In the genomic region with DNA sequence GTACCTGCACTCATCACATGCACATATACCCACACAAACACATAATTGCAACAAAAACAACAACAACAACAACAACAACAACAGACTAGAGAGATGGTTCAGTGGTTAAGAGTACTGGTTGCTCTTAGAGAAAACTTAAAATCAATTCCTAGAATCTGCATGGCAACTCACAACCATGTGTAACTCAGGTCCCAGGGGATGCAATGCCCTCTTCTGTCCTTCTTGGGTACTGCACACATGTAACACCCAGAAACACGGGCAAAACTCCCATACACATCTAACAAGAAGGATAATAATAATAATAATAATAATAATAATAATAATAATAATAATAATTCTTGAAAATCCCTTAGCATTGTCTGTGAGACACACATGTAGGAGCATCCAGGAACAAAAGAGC, we compare ENCODE assay signal across 8 mouse cellular contexts. TPM values are rescaled to one million over a fixed set of nuclear protein-coding genes. Genes with fewer than 3 reads are reported as not detected.
DNase-seq lines count a peak whose midpoint lies in the region; ATAC-seq and TF ChIP-seq lines count a peak whose summit lies in the region.

No protein-coding gene starts in this region.

- H3K27ac ChIP-seq in heart, adult 2 months = no peak overlapping the region
- no peak overlapping the region for H3K27ac ChIP-seq in heart, embryonic 12.5 days (ENCODE audit: poor library complexity, severe bottlenecking)
- no peak overlapping the region for H3K27ac ChIP-seq in forebrain, embryonic 12.5 days
- no peak overlapping the region for H3K27ac ChIP-seq in stomach, embryonic 14.5 days (ENCODE audit: low read length)

- TF ChIP-seq POLR2A in heart, adult 2 months (IDR thresholded peaks at IDR 0.05; ENCODE audit: insufficient read depth, low read depth, low read length) = no peak

- H3K4me3 ChIP-seq in heart, adult 2 months = no peak overlapping the region
- H3K4me3 ChIP-seq in heart, embryonic 12.5 days = no peak overlapping the region
- H3K4me3 ChIP-seq in forebrain, embryonic 12.5 days (replicated peaks) = no peak overlapping the region
- H3K4me3 ChIP-seq in stomach, embryonic 14.5 days (ENCODE audit: low read depth, low read length) = no peak overlapping the region

- no peaks in the 10 kb centered on the region for H3K79me2 ChIP-seq in heart, adult 2 months (replicated peaks; ENCODE audit: control insufficient read depth, insufficient read depth, low read length)

- H3K9me3 ChIP-seq in heart, embryonic 12.5 days (replicated peaks) = no peaks in the 10 kb centered on the region
- H3K9me3 ChIP-seq in forebrain, embryonic 12.5 days = no peaks in the 10 kb centered on the region
- no peaks in the 10 kb centered on the region for H3K9me3 ChIP-seq in stomach, embryonic 14.5 days (ENCODE audit: control insufficient read depth, low read depth, low read length)

- peak; percentile 49 to 71 for DNase-seq in heart, adult 2 months
- DNase-seq in B cell, adult 2 months = peak; percentile 86 to 88
- peak; percentile 83 for DNase-seq in brain, adult 2 months (ENCODE audit: low read depth, low spot score)
- DNase-seq in kidney, postnatal 10 days = peak; percentile 83
- DNase-seq in lung, postnatal 36 days = peak; percentile 91

- H3K4me1 ChIP-seq in heart, adult 2 months (ENCODE audit: control insufficient read depth, insufficient read depth, low read length) = no peaks in the 10 kb centered on the region
- H3K4me1 ChIP-seq in heart, embryonic 12.5 days (replicated peaks) = 0 out of 2 replicates have a peak, but pooled peaks cover 2% of the 10 kb centered on the region
- H3K4me1 ChIP-seq in forebrain, embryonic 12.5 days = peaks cover 1% of the 10 kb centered on the region
- H3K4me1 ChIP-seq in stomach, embryonic 14.5 days (ENCODE audit: control insufficient read depth, insufficient read depth, low read length) = no peaks in the 10 kb centered on the region

- WGBS in heart, adult 2 months = 20% methylated on average over 1 of the region's 1 CpGs
- 36% methylated on average over 1 of the region's 1 CpGs for WGBS in heart, embryonic 12.5 days
- WGBS in forebrain, embryonic 12.5 days = 15% methylated on average over 1 of the region's 1 CpGs
- 40% methylated on average over 1 of the region's 1 CpGs for WGBS in stomach, embryonic 14.5 days

- TF ChIP-seq EP300 in heart, adult 2 months (IDR thresholded peaks at IDR 0.05; ENCODE audit: insufficient read depth, low read depth, low read length) = no peak

- peak; percentile 88 for TF ChIP-seq CTCF in heart, adult 2 months (IDR thresholded peaks at IDR 0.05)

- no peak overlapping the region for H3K9ac ChIP-seq in heart, adult 2 months (ENCODE audit: low read depth, low read length)
- H3K9ac ChIP-seq in heart, embryonic 12.5 days = no peak overlapping the region
- H3K9ac ChIP-seq in forebrain, embryonic 12.5 days = no peak overlapping the region
- H3K9ac ChIP-seq in stomach, embryonic 14.5 days (replicated peaks; ENCODE audit: low read depth, low read length) = 0 out of 2 replicates have a peak overlapping the region, but pooled peaks have one; percentile 14

- no peak overlapping the region for H3K4me2 ChIP-seq in heart, embryonic 12.5 days
- H3K4me2 ChIP-seq in forebrain, embryonic 12.5 days = no peak overlapping the region
- no peak overlapping the region for H3K4me2 ChIP-seq in stomach, embryonic 14.5 days (replicated peaks; ENCODE audit: low read depth, low read length)

- no peaks in the 10 kb centered on the region for H3K27me3 ChIP-seq in heart, adult 2 months (ENCODE audit: control insufficient read depth, insufficient read depth, low read length)
- H3K27me3 ChIP-seq in heart, embryonic 12.5 days (replicated peaks) = no peaks in the 10 kb centered on the region; the same call in 1 of the 2 replicates
- no peaks in the 10 kb centered on the region for H3K27me3 ChIP-seq in forebrain, embryonic 12.5 days
- H3K27me3 ChIP-seq in stomach, embryonic 14.5 days (ENCODE audit: control insufficient read depth, insufficient read depth, low read length) = no peaks in the 10 kb centered on the region

- ATAC-seq in heart, embryonic 12.5 days (ENCODE audit: insufficient number of reproducible peaks, low FRiP score) = no peak
- ATAC-seq in forebrain, embryonic 12.5 days (ENCODE audit: low FRiP score) = peak; percentile 44; the same call in 1 of the 2 replicates
- ATAC-seq in stomach, embryonic 14.5 days (ENCODE audit: insufficient number of reproducible peaks, insufficient read depth, low FRiP score, low read depth) = peak; percentile 20; the same call in 1 of the 2 replicates

- no peaks in the 10 kb centered on the region for H3K36me3 ChIP-seq in heart, adult 2 months (ENCODE audit: control insufficient read depth, insufficient read depth, low read length)
- H3K36me3 ChIP-seq in heart, embryonic 12.5 days = no peaks in the 10 kb centered on the region
- H3K36me3 ChIP-seq in forebrain, embryonic 12.5 days (replicated peaks) = no peaks in the 10 kb centered on the region
- no peaks in the 10 kb centered on the region for H3K36me3 ChIP-seq in stomach, embryonic 14.5 days (ENCODE audit: control insufficient read depth, insufficient read depth, low read length)

- intact Hi-C loops in heart, adult 2 months (cut with DNase I) = loop anchor here (1.0 to 10.0 kb wide), 3 partner anchors 156 to 515 kb away; partner anchors contain the start of gene Slc4a5

RNA-seq across cellular contexts. Expression of gene Dguok, which starts 5.7 kb away (rescaled TPM):
- 10 to 100 TPM; 32.4 to 33.7 TPM for total RNA-seq in heart, adult 2 months (2021)
- 48.1 and 67.3 TPM in 2 replicates for polyA plus RNA-seq in heart, adult 2 months (2012; rRNA removed)
- 46.5 and 52.5 TPM in 2 replicates for polyA plus RNA-seq in heart, embryonic 12.5 days (2016; fragmentation: Nextera tagmentation; extraction: Ambion mirVana)
- 56.3 and 64.7 TPM in 2 replicates for polyA plus RNA-seq in forebrain, embryonic 12.5 days (2016; fragmentation: Nextera tagmentation; extraction: Ambion mirVana)
- polyA plus RNA-seq in stomach, embryonic 14.5 days (2014; fragmentation: Nextera tagmentation; extraction: Ambion mirVana) = 81.3 and 95.0 TPM in 2 replicates

RNA-seq across cellular contexts. Expression of gene Actg2, which starts 23.6 kb away (rescaled TPM):
- total RNA-seq in heart, adult 2 months (2021) = 1 to 10 TPM in 1 of 2 experiments, under 1 TPM in 1; 0.93 to 2.3 TPM
- 13.3 and 23.8 TPM in 2 replicates for polyA plus RNA-seq in heart, adult 2 months (2012; rRNA removed)
- polyA plus RNA-seq in heart, embryonic 12.5 days (2016; fragmentation: Nextera tagmentation; extraction: Ambion mirVana) = 8.6 and 10.1 TPM in 2 replicates
- 2.2 and 4.3 TPM in 2 replicates for polyA plus RNA-seq in forebrain, embryonic 12.5 days (2016; fragmentation: Nextera tagmentation; extraction: Ambion mirVana)
- polyA plus RNA-seq in stomach, embryonic 14.5 days (2014; fragmentation: Nextera tagmentation; extraction: Ambion mirVana) = 1,372 and 1,469 TPM in 2 replicates

RNA-seq across cellular contexts. Expression of gene Tet3, which starts 53.6 kb away (rescaled TPM):
- 10 to 100 TPM; 13.7 to 23.6 TPM for total RNA-seq in heart, adult 2 months (2021)
- polyA plus RNA-seq in heart, adult 2 months (2012; rRNA removed) = 6.2 and 7.6 TPM in 2 replicates
- polyA plus RNA-seq in heart, embryonic 12.5 days (2016; fragmentation: Nextera tagmentation; extraction: Ambion mirVana) = 31.3 and 33.6 TPM in 2 replicates
- polyA plus RNA-seq in forebrain, embryonic 12.5 days (2016; fragmentation: Nextera tagmentation; extraction: Ambion mirVana) = 62.7 and 74.3 TPM in 2 replicates
- 43.7 and 49.2 TPM in 2 replicates for polyA plus RNA-seq in stomach, embryonic 14.5 days (2014; fragmentation: Nextera tagmentation; extraction: Ambion mirVana)

Comparison
In these comparisons a context has a peak if more than half of its experiments do, and no peak if none do; other contexts are left out.
1. RNA of gene Actg2, which starts 23.6 kb away (polyA plus RNA-seq): 1,372 to 1,469 TPM in stomach, embryonic 14.5 days; 13.3 to 23.8 TPM in heart, adult 2 months, 8.6 to 10.1 TPM in heart, embryonic 12.5 days and 2.2 to 4.3 TPM in forebrain, embryonic 12.5 days; every median in the first group is over 10 times any median in the second.
2. Peak in every context shown above with its lines, with median percentiles within 50 percentile points of each other: DNase-seq.